Mouse (Mus musculus) neural tube, embryonic 14.5 days (tissue): ENCODE data around the gene Hnrnpr. TPM values are rescaled to one million over a fixed set of nuclear protein-coding genes. Genes with fewer than 3 reads are reported as not detected.

ENCODE experiments used
- ATAC-seq: fragments of 200-750 bp; cut with Nextera tagmentation; 2 replicates; pipeline ENCODE4 v1.8.0; 2017; ENCODE audit warnings: low read depth, mild to moderate bottlenecking, moderate TSS enrichment, moderate library complexity
- H3K27ac ChIP-seq: fragments of 300-500 bp; sonication (generic); 2 replicates; pipeline ENCODE4 v1.5.1; 2014; ENCODE audit warnings: low read depth, mild to moderate bottlenecking, control low read depth, low read length, moderate library complexity, mixed read lengths
- H3K27me3 ChIP-seq: fragments of 300-500 bp; sonication (generic); 2 replicates; pipeline ENCODE4 v1.6.1; 2014; ENCODE audit warnings: low read length; ENCODE audit not compliant: control insufficient read depth, insufficient read depth
- H3K36me3 ChIP-seq: fragments of 300-500 bp; sonication (generic); 2 replicates; pipeline ENCODE4 v1.6.1; 2014; ENCODE audit warnings: low read length, mixed read lengths; ENCODE audit not compliant: control insufficient read depth, insufficient read depth
- H3K4me1 ChIP-seq: fragments of 300-500 bp; sonication (generic); 2 replicates; pipeline ENCODE4 v1.6.1; 2014; ENCODE audit warnings: low read length; ENCODE audit not compliant: control insufficient read depth, insufficient read depth
- H3K4me2 ChIP-seq: fragments of 300-500 bp; sonication (generic); 2 replicates; pipeline ENCODE4 v1.6.1; 2014; ENCODE audit warnings: mild to moderate bottlenecking, low read depth, low read length, control low read depth
- H3K4me3 ChIP-seq: fragments of 300-500 bp; sonication (generic); 2 replicates; pipeline ENCODE4 v1.5.1; 2014; ENCODE audit warnings: low read depth, low read length, control low read depth, mixed read lengths
- H3K9ac ChIP-seq: fragments of 300-500 bp; sonication (generic); replicated peaks from 2 replicates; pipeline ENCODE4 v1.6.1; 2014; ENCODE audit warnings: low read depth, mild to moderate bottlenecking, control low read depth, low read length, mixed read lengths
- H3K9me3 ChIP-seq: fragments of 300-500 bp; sonication (generic); 2 replicates; pipeline ENCODE4 v1.6.1; 2016; ENCODE audit warnings: low read length; ENCODE audit not compliant: control insufficient read depth
- WGBS: fragments of 180-500 bp; shearing (Covaris S2); extraction: QIAGEN DNeasy Blood & Tissue Kit; methylation state at CpG from one replicate; pipeline ENCODE4 v1.1.7; 2014; 5-methylcytosine and 5-hydroxymethylcytosine counted together
- polyA plus RNA-seq: library from polyadenylated mRNA; unstranded; fragments of >200 nt; fragmentation: Nextera tagmentation; extraction: Ambion mirVana; gene quantifications from 2 replicates; pipeline ENCODE4 v1.2.1, GENCODE M21; 2014

Hnrnpr gene
- polyA plus RNA-seq, 1 experiment from 2014 or later: 167 TPM

DNA sequence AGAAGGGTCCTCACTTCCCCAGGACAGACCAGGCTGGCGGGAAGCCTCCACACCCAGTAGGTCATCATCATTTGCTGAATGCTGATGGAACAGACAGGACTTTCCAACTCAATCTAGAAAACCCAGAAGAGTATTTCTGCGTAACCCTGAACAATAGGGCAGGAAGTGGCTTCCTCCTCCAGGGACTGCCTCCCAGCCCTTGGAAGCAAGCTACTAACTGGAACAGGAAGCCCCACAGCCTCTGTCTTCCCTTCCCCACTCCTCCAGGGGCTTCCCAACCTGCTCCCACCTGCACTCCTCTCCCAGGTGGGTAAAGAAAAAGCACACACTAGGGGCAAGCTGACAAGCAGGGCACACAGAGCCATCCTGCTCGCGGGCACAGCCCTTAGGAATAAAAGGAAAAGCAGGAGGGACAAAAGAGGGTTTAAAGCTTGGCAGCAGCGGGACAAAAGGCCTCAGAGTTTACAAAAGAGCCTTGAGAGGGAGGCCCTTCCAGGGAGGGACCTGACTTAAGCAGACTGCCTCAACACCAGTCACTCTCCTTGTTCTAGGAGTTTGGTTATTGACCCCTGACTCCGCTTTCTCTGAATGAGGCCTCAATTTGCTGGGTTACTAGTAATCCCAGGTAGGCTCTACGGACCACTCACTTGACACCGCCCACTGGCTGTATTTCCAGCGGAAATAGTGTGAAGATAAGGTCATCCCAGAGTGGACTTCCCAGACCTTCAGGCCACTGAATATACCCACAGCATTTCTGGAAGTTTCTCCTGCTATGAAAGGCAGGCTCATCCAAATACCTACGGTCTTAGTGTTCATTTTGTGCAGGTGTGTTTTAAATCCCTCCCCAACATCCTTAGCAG lies 27.9 kb upstream of the Hnrnpr start:
- peaks cover 6% of the 10 kb centered on the region; the same call in 1 of the 2 replicates for H3K36me3 ChIP-seq
- H3K4me3 ChIP-seq: no peak overlapping the region
- H3K9ac ChIP-seq: no peak overlapping the region
- no peak overlapping the region for H3K4me2 ChIP-seq
- H3K4me1 ChIP-seq: peaks cover 26% of the 10 kb centered on the region
- no peaks in the 10 kb centered on the region for H3K27me3 ChIP-seq
- ATAC-seq: no peak
- WGBS: 22% methylated on average over 10 of the region's 10 CpGs
- no peaks in the 10 kb centered on the region for H3K9me3 ChIP-seq
- peak overlapping the region; percentile 88 for H3K27ac ChIP-seq

DNA sequence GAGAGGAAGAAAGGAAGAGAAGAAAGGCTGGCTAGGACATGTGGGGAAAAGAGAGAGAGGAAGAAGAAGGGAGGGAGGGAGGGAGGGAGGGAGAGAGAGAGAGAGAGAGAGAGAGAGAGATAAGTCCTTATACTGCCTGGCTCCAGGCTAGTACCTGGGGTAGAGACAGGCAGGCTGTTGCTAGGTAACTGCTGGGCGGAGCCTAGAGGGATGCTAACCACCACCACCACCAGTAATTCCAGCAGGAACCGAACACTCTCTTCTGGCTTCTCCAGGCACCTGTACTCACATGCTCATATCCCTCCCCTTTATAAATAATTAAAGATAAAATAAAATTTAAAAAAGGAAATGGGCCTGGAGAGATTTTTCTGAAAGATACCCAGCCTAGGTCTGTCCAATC lies 27.0 kb upstream of the Hnrnpr start:
- Histone ChIP-seq H3K9ac (no peak overlapping the region; the same call in 1 of the 2 replicates), H3K36me3 (peaks cover 13% of the 10 kb centered on the region; the same call in 1 of the 2 replicates), H3K4me2 (peak overlapping the region; percentile 65), H3K27me3 (peaks cover 3% of the 10 kb centered on the region), H3K4me1 (peaks cover 26% of the 10 kb centered on the region), H3K27ac (peak overlapping the region; percentile 88), H3K9me3 (no peaks in the 10 kb centered on the region), H3K4me3 (no peak overlapping the region)
- 21% methylated on average over 2 of the region's 2 CpGs for WGBS
- peak; percentile 33; the same call in 1 of the 2 replicates for ATAC-seq

DNA sequence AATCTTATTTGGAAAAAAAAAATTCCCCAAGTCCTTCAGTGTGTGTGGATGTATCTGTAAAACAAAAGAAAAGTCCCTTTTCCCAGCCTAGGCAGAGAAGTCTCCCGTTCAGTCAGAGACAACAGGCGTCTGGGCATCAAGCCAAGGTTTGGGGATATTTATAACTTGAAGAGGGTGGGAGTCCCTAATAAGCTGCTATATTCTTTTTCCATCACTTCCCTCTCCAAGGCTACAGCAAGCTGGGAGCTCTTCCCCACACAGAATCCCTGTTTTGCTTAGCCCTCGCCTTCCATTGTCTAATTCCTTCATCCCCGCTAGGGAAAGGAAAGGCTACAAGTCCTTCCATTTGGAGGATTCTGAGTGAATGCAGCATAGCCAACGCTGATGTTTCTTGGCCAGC lies 26.3 kb upstream of the Hnrnpr start, which contains the start of gene Zfp46:
TSS of gene Zfp46 (plus strand) at position 229 of the 400 bp plus-strand sequence.
- ATAC-seq: no peak
- H3K9ac ChIP-seq: peak within 1 kb of the TSS; percentile 62
- peak within 1 kb of the TSS; percentile 65 for H3K4me2 ChIP-seq
- WGBS: 18% methylated on average over 5 of the region's 5 CpGs
- H3K27ac ChIP-seq: peak within 1 kb of the TSS; percentile 88
- H3K4me1 ChIP-seq: peaks cover 26% of the 10 kb centered on the region
- peak within 1 kb of the TSS; percentile 55 for H3K4me3 ChIP-seq
- H3K27me3 ChIP-seq: peaks cover 7% of the 10 kb centered on the region
- no peaks in the 10 kb centered on the region for H3K9me3 ChIP-seq
- peaks cover 17% of the 10 kb centered on the region; the same call in 1 of the 2 replicates for H3K36me3 ChIP-seq

DNA sequence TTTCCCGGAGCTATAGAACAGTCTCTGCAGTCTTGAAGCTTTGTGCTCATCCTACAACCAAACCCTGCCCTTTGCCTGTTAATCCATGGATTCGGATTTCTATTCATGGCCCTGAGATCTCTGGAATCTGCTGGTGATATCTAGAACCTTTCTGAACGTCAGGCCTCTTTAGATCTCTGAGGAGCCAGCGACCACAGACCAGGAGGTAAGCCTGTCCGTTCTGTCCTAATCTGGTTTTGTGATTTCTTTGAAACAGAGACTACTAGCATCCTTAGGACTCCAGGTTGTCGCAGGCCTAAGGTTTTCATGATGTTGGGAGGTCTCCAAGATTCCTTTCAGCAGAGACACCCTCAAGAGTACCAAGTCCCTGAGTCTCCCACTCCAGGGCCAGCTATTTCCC lies 25.9 kb upstream of the Hnrnpr start:
- WGBS: 24% methylated on average over 6 of the region's 6 CpGs

DNA sequence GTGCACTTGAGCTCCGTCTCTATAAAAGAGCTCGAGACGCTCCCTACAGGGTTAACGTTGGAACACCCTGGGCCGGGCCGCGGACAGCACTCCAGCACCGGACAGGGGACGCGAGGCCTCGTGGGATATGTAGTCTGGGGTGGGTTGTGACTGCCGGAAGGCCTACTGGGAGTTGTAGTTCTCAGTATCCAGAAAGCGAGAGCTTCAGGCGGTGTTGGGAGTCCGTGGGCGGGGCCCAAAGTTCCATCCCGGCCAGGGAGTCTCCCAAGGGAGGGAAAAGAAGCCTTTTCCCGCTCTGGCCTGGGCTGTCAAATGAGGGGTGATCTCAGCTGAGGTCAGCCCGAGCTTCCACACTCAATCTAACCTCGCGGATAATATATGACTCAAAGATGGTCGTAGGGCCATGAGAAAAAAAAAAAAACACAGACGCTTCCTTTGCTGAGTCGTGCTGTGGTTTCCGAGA lies 25.4 kb upstream of the Hnrnpr start:
- Histone ChIP-seq H3K4me1 (peaks cover 29% of the 10 kb centered on the region), H3K4me2 (peak overlapping the region; percentile 65), H3K9ac (peak overlapping the region; percentile 62), H3K9me3 (no peaks in the 10 kb centered on the region), H3K4me3 (peak overlapping the region; percentile 55), H3K36me3 (peaks cover 25% of the 10 kb centered on the region), H3K27me3 (peaks cover 7% of the 10 kb centered on the region), H3K27ac (peak overlapping the region; percentile 88)
- ATAC-seq: peak; percentile 95
- under 1% methylated on average over 25 of the region's 25 CpGs for WGBS

More for the DNA sequence above, 25.9 kb upstream of the Hnrnpr start:
- H3K4me3 ChIP-seq: peak overlapping the region; percentile 55
- no peaks in the 10 kb centered on the region for H3K9me3 ChIP-seq
- H3K36me3 ChIP-seq: peaks cover 20% of the 10 kb centered on the region; the same call in 1 of the 2 replicates
- peak overlapping the region; percentile 65 for H3K4me2 ChIP-seq
- peak overlapping the region; percentile 88 for H3K27ac ChIP-seq
- ATAC-seq: no peak; the same call in 1 of the 2 replicates
- peaks cover 7% of the 10 kb centered on the region for H3K27me3 ChIP-seq
- H3K9ac ChIP-seq: peak overlapping the region; percentile 62
- peaks cover 26% of the 10 kb centered on the region for H3K4me1 ChIP-seq

DNA sequence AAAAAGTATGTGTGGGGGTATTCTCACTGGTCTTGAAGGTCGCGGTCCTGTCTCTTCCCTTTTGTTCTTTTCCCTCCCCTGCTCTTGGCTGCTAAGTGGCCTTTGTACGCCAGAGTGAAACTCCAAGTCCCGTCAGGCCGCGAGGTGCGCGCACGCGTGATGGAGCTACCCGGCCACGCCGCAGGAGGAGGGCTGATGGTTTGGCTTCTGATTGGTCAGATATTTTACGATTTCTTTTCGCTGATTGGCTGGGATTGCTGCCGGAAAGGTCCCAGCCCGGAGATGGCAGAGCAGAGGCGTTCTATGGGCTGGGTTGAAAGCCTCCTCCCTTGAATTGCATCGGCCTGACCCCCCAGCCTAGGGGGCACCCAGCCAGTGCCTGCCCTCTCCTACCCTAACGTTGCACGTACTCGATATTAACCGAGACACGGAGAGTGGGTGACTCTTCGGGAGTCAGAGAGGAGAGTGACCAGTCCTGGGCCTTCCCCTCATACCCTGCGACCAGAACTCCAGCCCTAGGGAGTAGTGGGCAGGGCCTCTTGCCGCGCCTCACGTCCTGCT lies 24.9 kb upstream of the Hnrnpr start:
- Histone ChIP-seq H3K4me2 (peak overlapping the region; percentile 65), H3K36me3 (peaks cover 29% of the 10 kb centered on the region), H3K4me3 (peak overlapping the region; percentile 55), H3K9ac (peak overlapping the region; percentile 62), H3K9me3 (no peaks in the 10 kb centered on the region), H3K27ac (peak overlapping the region; percentile 88), H3K4me1 (peaks cover 29% of the 10 kb centered on the region), H3K27me3 (peaks cover 7% of the 10 kb centered on the region)
- peak; percentile 84 for ATAC-seq
- under 1% methylated on average over 29 of the region's 29 CpGs for WGBS

DNA sequence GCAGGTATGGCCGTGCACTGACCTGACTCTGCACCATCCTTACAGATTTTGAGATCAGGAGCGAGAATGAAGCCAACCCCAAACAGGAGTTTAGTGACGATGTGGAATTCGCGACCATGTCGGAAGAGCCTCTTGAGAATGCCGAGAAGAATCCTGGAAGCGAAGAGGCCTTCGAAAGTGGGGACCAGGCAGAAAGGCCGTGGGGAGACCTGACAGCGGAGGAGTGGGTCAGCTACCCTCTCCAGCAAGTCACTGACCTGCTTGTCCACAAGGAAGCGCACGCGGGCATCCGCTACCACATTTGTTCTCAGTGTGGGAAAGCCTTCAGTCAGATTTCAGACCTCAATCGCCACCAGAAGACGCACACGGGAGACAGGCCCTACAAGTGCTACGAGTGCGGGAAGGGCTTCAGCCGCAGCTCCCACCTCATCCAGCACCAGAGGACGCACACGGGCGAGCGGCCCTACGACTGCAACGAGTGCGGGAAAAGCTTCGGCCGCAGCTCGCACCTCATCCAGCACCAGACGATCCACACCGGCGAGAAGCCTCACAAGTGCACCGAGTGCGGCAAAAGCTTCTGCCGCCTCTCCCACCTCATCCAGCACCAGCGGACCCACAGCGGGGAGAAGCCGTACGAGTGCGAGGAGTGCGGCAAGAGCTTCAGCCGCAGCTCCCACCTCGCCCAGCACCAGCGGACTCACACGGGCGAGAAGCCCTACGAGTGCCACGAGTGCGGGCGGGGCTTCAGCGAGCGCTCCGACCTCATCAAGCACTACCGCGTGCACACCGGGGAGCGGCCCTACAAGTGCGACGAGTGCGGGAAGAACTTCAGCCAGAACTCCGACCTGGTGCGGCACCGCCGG lies 20.6 kb upstream of the Hnrnpr start:
- whole genome bisulfite sequencing: 31% methylated on average over 66 of the region's 66 CpGs
- no peaks in the 10 kb centered on the region for H3K9me3 ChIP-seq
- H3K4me2 ChIP-seq: no peak overlapping the region
- H3K27me3 ChIP-seq: peaks cover 7% of the 10 kb centered on the region
- H3K9ac ChIP-seq: no peak overlapping the region
- no peak overlapping the region for H3K27ac ChIP-seq
- peaks cover 57% of the 10 kb centered on the region for H3K36me3 ChIP-seq
- H3K4me3 ChIP-seq: no peak overlapping the region
- ATAC-seq: no peak
- H3K4me1 ChIP-seq: peaks cover 10% of the 10 kb centered on the region

DNA sequence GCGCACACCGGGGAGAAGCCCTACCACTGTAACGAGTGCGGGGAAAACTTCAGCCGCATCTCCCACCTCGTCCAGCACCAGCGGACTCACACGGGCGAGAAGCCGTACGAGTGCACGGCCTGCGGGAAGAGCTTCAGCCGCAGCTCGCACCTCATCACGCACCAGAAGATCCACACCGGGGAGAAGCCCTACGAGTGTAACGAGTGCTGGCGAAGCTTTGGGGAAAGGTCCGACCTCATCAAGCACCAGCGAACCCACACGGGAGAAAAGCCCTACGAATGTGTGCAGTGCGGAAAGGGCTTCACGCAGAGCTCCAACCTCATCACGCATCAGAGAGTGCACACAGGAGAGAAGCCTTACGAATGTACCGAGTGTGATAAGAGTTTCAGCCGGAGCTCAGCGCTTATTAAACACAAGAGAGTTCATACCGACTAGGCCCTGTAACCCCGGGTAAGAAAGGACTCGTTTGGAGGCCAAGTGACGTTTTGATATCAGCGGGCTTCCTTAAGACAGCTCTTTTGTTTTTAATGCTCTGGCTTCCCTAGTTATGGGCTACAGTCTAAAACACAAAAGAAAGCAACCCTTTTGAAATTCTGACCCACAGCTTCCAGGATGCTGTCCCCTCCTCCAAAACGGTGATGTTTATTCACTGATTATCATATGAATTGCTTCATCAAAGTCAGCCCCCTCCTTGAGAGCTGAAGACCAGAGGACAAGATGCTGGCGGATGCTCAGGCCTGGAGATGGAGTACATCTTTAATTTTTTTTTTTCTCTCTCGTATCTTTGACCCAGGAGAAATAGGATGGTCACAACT lies 19.8 kb upstream of the Hnrnpr start:
- Histone ChIP-seq H3K36me3 (peaks cover 57% of the 10 kb centered on the region), H3K27me3 (peaks cover 7% of the 10 kb centered on the region), H3K4me1 (peaks cover 10% of the 10 kb centered on the region), H3K9me3 (no peaks in the 10 kb centered on the region), H3K9ac (no peak overlapping the region), H3K4me3 (no peak overlapping the region), H3K27ac (no peak overlapping the region), H3K4me2 (no peak overlapping the region)
- 35% methylated on average over 39 of the region's 39 CpGs for WGBS
- no peak for ATAC-seq
